Mouse (Mus musculus): ENCODE measurements around the gene Zfr. TPM values are rescaled to one million over a fixed set of nuclear protein-coding genes. Genes with fewer than 3 reads are reported as not detected.

Gene Zfr
- total RNA-seq, 1 experiment from 2014 or later: 170 TPM

Small RNA genes lying within 50 kb of the gene (microRNA-seq; reads per million reads assigned to microRNA genes)
- gene Mir1898: 0 reads per million in 2 experiments

Other genes starting within 250 kb of the Zfr start
- gene Npr3, start 210.5 kb upstream of the Zfr start, total RNA-seq (2021): 47.2 and 51.8 TPM in 2 replicates
- gene Sub1, start 120.8 kb upstream of the Zfr start, total RNA-seq (2021): 251 and 264 TPM in 2 replicates
- 17.1 and 20.6 TPM in 2 replicates for gene Mtmr12, start 87.2 kb downstream of the Zfr start, total RNA-seq (2021)
- gene Golph3, start 203.6 kb downstream of the Zfr start, total RNA-seq (2021): 109 and 116 TPM in 2 replicates
- gene 1810049J17Rik, start 204.1 kb downstream of the Zfr start, total RNA-seq (2021): 2.0 TPM in 1 of 2 replicates, not detected in the other